Mouse (Mus musculus) neural tube, embryonic 12.5 days (tissue): ENCODE data around the gene Clrn2. TPM values are rescaled to one million over a fixed set of nuclear protein-coding genes. Genes with fewer than 3 reads are reported as not detected.
"Not testable (repeated sequence)": the region's sequence is repeated elsewhere in the genome, so short reads cannot be mapped to it uniquely, and the experiment has no call there.

Experiments used
- ATAC-seq: fragments of 200-750 bp; cut with Nextera tagmentation; 2 replicates; pipeline ENCODE4 v1.8.0; 2017; ENCODE audit warnings: low read depth, mild to moderate bottlenecking, moderate TSS enrichment, moderate library complexity; ENCODE audit not compliant: low FRiP score
- H3K27ac ChIP-seq: fragments of 300-500 bp; sonication (generic); 2 replicates; pipeline ENCODE4 v1.5.1; 2016
- H3K27me3 ChIP-seq: fragments of 300-500 bp; sonication (generic); replicated peaks from 2 replicates; pipeline ENCODE4 v1.6.1; 2016; ENCODE audit warnings: mild to moderate bottlenecking
- H3K36me3 ChIP-seq: fragments of 300-500 bp; sonication (generic); 2 replicates; pipeline ENCODE4 v1.6.1; 2016; ENCODE audit warnings: mild to moderate bottlenecking
- H3K4me1 ChIP-seq: fragments of 300-500 bp; sonication (generic); 2 replicates; pipeline ENCODE4 v1.6.1; 2016
- H3K4me2 ChIP-seq: fragments of 300-500 bp; sonication (generic); replicated peaks from 2 replicates; pipeline ENCODE4 v1.6.1; 2016; ENCODE audit warnings: mild to moderate bottlenecking
- H3K4me3 ChIP-seq: fragments of 300-500 bp; sonication (generic); 2 replicates; pipeline ENCODE4 v1.5.1; 2016
- H3K9ac ChIP-seq: fragments of 300-500 bp; sonication (generic); 2 replicates; pipeline ENCODE4 v1.6.1; 2016; ENCODE audit warnings: mild to moderate bottlenecking
- H3K9me3 ChIP-seq: fragments of 300-500 bp; sonication (generic); 2 replicates; pipeline ENCODE4 v1.6.1; 2016; ENCODE audit warnings: mild to moderate bottlenecking
- WGBS: fragments of 180-500 bp; shearing (Covaris S2); methylation state at CpG from one replicate; pipeline ENCODE4 v1.1.7; 2016; 5-methylcytosine and 5-hydroxymethylcytosine counted together
- polyA plus RNA-seq: library from polyadenylated mRNA; unstranded; fragments of >200 nt; fragmentation: Nextera tagmentation; extraction: Ambion mirVana; gene quantifications from 2 replicates; pipeline ENCODE4 v1.2.1, GENCODE M21; 2016

Gene Clrn2
- not detected in 2 replicates for polyA plus RNA-seq

GRCm38 (mm10) chr5:45453451-45453850, at the start of gene Clrn2:
Gene Clrn2 (plus strand): TSS chr5:45453751.
- WGBS, result 77% methylated on average over 6 of the region's 6 CpGs
- H3K27ac ChIP-seq, result no peak within 1 kb of the TSS
- H3K4me1 ChIP-seq, result peaks cover 10% of the 10 kb centered on the region
- no peaks in the 10 kb centered on the region for H3K9me3 ChIP-seq
- H3K4me3 ChIP-seq, result no peak within 1 kb of the TSS
- H3K36me3 ChIP-seq, result no peaks in the 10 kb centered on the region
- H3K4me2 ChIP-seq, result no peak within 1 kb of the TSS
- no peak within 1 kb of the TSS for H3K9ac ChIP-seq
- no peaks in the 10 kb centered on the region for H3K27me3 ChIP-seq
- ATAC-seq, result no peak

DNA sequence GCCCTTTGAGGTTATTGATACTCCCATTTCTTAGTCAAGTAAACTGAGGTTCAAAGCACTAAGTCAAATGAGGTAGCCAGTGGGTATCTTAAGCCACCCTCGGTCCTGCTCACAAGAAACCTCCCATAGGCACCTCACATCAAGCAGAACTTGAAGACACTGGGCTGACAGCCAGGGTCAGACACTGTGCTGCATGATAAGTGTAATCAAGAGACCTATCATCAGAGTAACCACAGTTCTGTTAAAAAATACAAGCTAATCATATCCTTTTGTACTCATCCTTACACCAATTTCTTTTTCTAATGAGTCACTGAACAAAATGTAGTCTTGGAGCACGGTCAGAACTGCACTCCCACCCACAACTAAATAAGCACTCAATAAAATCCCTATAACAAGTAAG, 47.4 kb upstream of the Clrn2 start:
- Histone ChIP-seq H3K9ac (no peak overlapping the region), H3K4me2 (no peak overlapping the region), H3K4me3 (no peak overlapping the region), H3K9me3 (no peaks in the 10 kb centered on the region), H3K27ac (no peak overlapping the region), H3K36me3 (no peaks in the 10 kb centered on the region), H3K4me1 (no peaks in the 10 kb centered on the region), H3K27me3 (no peaks in the 10 kb centered on the region)
- 83% methylated on average over 2 of the region's 2 CpGs for WGBS
- no peak for ATAC-seq

DNA sequence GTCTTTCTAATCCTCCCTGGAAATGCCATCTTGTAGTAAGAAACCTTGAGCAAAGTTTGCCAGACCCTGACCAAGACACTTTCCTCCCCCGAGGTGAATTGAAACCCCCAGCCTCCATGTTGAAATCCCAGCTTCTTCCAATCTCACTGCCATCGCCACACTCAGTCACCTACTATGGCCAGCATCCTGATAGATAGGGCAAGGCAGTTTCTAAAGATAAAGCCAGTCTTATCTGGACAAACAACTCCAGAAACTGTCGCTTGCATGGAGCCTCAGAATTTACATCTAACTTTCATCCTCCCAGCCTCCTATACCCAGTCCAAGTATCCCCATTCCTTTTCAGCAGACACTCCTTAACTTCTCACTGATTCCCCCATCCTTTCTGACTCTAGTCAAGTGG, 37.1 kb upstream of the Clrn2 start:
- Histone ChIP-seq H3K4me1 (no peaks in the 10 kb centered on the region), H3K9ac (no peak overlapping the region), H3K36me3 (no peaks in the 10 kb centered on the region), H3K27ac (no peak overlapping the region), H3K9me3 (no peaks in the 10 kb centered on the region), H3K27me3 (no peaks in the 10 kb centered on the region), H3K4me3 (no peak overlapping the region), H3K4me2 (no peak overlapping the region)
- WGBS, result 82% methylated on average over 3 of the region's 3 CpGs
- ATAC-seq, result no peak

DNA sequence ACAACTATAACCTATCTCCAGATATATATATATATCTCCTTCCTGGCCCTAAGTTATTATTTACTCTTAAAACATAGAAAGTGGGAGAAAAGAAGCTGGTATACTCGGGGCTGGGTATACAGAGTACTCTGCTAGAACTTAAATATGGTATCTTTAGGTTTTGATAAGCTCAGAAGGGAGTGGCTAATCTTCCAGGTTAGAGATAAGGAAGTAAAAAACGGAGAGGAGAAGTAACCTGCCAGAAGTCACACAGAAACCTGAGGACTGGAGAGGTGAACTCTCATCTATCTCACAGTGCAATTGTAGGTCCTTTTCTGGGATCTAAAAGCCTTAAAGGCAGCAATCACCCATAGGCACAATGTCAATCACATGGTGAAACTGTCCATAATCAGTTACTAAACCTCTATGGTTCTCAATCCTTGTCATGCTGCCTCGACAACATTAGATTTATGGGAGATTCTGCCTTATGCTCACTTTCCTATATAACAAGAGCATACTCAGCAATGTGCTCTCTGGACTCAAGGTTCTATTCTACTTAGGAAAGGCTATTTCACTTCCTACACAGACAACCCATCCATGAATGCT, 35.6 kb upstream of the Clrn2 start:
- 80% methylated on average over 3 of the region's 3 CpGs for WGBS
- H3K4me1 ChIP-seq, result no peaks in the 10 kb centered on the region
- H3K4me3 ChIP-seq, result no peak overlapping the region
- H3K36me3 ChIP-seq, result no peaks in the 10 kb centered on the region
- no peak overlapping the region for H3K9ac ChIP-seq
- no peaks in the 10 kb centered on the region for H3K27me3 ChIP-seq
- no peak overlapping the region for H3K4me2 ChIP-seq
- ATAC-seq, result no peak
- no peak overlapping the region for H3K27ac ChIP-seq
- no peaks in the 10 kb centered on the region for H3K9me3 ChIP-seq

DNA sequence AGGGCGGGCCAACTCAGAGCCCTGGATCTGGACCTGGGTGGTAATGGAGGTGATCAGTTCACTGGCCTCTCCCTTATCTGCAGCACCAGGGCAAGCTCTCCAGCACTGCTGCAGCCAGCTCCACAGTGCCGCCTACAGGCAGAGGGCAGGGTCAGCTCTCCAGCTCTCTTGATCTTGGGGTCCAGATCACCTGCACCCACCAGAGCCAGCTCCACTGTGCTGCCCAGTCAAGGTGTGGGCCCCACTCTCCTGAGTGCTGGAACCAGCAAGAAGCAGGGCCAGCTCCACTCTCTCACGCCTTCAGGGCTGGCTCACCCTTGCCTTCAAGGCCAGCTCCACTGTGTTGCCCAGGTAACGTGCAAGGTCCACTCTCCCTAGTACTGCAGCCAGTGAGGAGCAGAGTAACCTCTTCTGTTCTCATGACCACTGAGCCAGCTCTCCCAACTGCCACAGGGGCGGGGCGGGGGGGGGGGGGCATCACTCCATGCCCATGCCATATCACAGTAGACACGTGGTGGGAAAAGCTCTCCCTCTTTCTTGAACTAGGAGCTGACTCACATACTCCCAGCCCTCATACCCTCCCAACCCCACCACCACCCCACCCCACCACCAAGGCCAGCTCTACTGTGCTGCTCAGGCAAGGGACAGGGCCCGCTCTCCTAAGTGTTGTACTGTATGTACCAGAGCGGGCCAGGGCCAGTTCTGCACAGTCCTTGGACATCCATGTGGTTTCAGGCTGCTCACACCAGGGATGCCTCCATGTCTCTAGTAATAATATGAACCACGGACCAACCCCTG, 33.5 kb upstream of the Clrn2 start:
- Histone ChIP-seq H3K27ac (no peak overlapping the region), H3K36me3 (no peaks in the 10 kb centered on the region), H3K9ac (no peak overlapping the region), H3K4me2 (no peak overlapping the region), H3K4me1 (no peaks in the 10 kb centered on the region), H3K9me3 (no peaks in the 10 kb centered on the region), H3K4me3 (no peak overlapping the region), H3K27me3 (no peaks in the 10 kb centered on the region)
- no peak for ATAC-seq
- WGBS, result 77% methylated on average over 10 of the region's 10 CpGs

- no peak overlapping the region for H3K4me3 ChIP-seq
- ATAC-seq, result no peak
- no peak overlapping the region for H3K4me2 ChIP-seq
- H3K9ac ChIP-seq, result no peak overlapping the region
- 85% methylated on average over 12 of the region's 12 CpGs for WGBS
- H3K9me3 ChIP-seq, result no peaks in the 10 kb centered on the region
- no peaks in the 10 kb centered on the region for H3K27me3 ChIP-seq
- H3K4me1 ChIP-seq, result no peaks in the 10 kb centered on the region
- no peaks in the 10 kb centered on the region for H3K36me3 ChIP-seq
- no peak overlapping the region for H3K27ac ChIP-seq
Measured at GRCm38 (mm10) chr5:45421881-45422844, 31.4 kb upstream of the Clrn2 start.

DNA sequence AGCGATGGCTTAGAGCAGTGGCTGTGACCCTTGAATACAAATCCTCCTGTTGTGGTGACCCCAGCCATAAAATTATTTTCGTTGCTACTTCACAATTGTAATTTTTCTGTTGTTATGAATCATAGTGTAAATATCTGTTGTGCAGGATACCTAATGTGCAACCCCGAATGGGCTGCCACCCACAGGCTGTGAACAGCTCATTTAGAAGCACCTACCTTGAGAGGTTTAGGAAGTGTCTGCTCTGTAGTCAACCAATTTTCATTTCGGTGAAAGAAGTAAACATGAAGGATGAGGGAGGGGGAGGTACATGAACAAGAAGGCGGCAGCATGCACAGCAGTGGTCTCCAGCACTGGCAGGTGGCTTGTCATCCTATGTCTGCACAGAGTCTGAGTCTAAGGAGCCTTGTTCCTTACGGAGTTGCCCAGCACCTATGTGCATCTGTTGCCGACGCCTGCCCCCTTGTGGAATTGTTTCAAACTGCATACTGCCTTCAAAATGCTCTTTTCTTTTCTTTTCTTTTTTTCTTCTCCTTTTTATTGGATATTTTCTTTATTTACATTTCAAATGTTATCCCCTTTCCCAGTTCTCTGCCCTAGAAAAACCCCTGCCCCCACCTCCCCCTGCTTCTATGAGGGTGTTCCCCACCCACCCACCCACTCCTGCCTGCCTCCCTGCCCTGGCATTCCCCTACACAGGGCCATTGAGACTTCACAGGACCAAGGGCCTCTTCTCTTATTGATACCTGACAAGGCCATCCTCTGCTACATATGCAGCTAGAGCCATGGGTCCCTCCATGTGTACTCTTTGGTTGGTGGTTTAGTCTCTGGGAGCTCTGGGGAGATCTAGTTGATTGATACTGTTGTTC, 29.3 kb upstream of the Clrn2 start:
- Histone ChIP-seq H3K9ac (no peak overlapping the region), H3K27me3 (no peaks in the 10 kb centered on the region), H3K27ac (no peak overlapping the region), H3K4me3 (no peak overlapping the region), H3K36me3 (no peaks in the 10 kb centered on the region), H3K4me2 (no peak overlapping the region), H3K9me3 (no peaks in the 10 kb centered on the region), H3K4me1 (no peaks in the 10 kb centered on the region)
- WGBS, result 41% methylated on average over 8 of the region's 8 CpGs
- ATAC-seq, result peak; percentile 86

GRCm38 (mm10) chr5:45425771-45426170, 27.8 kb upstream of the Clrn2 start:
- H3K27ac ChIP-seq, H3K4me3 ChIP-seq, ATAC-seq, H3K36me3 ChIP-seq, H3K9me3 ChIP-seq, H3K4me2 ChIP-seq, H3K9ac ChIP-seq, H3K4me1 ChIP-seq, H3K27me3 ChIP-seq: not testable (repeated sequence)
- 61% methylated on average over 1 of the region's 1 CpGs for WGBS

DNA sequence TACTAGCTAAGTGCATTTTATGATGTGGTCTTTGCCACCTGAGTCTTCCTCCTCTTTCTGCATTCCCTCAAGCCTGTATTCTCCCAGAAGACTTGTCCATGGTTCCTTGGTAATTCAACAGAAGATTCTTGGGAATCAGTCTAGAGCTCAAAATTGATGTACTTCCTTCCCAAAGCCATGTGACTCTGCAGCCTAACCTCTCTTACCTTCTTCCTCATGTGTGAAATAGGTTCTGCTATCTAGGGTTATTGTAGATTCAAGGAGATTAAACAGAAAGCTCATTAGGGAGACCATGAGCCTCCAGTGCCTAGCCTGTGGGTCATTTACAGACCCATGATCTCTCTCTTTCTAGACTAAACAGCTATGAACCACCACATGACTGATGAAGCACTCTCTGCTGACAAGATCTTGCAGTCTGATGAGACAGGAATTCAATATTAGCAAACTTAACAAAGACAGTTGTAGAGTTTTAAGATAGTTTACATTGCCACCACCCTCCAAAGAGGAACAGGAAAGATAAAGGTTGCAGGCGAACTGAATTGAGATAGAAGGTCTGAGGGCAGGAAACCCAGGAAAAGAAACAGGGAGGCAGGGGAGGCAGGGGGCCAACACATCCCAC, 27.0 kb upstream of the Clrn2 start:
- 100% methylated on average over 1 of the region's 1 CpGs for WGBS
- H3K4me1 ChIP-seq, result no peaks in the 10 kb centered on the region
- H3K9me3 ChIP-seq, result no peaks in the 10 kb centered on the region
- no peak for ATAC-seq
- H3K27ac ChIP-seq, result no peak overlapping the region
- H3K27me3 ChIP-seq, result no peaks in the 10 kb centered on the region
- no peaks in the 10 kb centered on the region for H3K36me3 ChIP-seq
- H3K4me2 ChIP-seq, result no peak overlapping the region
- no peak overlapping the region for H3K9ac ChIP-seq
- H3K4me3 ChIP-seq, result no peak overlapping the region

DNA sequence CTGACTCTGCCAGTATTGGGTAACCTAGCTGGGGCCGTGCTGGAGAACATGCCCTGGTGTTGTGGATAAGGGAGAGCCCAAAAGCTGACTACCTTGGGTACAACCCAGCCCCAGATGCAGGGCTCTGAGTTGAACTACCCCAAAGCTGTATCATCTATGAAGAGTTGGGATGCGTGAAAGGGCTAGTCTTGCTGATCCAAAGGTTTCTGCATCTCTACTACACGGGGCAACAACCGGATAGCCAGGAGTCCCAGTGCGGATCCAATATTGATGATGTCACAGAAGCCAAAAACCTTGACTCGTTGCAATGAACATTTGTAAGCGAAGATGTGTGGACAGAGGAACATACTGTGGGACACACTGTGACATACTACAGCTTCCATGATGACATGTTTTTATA, 25.7 kb upstream of the Clrn2 start:
- Histone ChIP-seq H3K4me1 (no peaks in the 10 kb centered on the region), H3K9ac (no peak overlapping the region), H3K4me2 (no peak overlapping the region), H3K4me3 (no peak overlapping the region), H3K9me3 (no peaks in the 10 kb centered on the region), H3K27ac (no peak overlapping the region), H3K27me3 (no peaks in the 10 kb centered on the region), H3K36me3 (no peaks in the 10 kb centered on the region)
- ATAC-seq, result no peak
- WGBS, result 95% methylated on average over 7 of the region's 7 CpGs
